Mouse (Mus musculus): ENCODE measurements at regions not wholly inside any gene's neighbourhood (a gene's known extent, or its start where the extent isn't known, plus 50 kb on each side); places are given as distances from the start of the nearest gene placed in this dataset.

DNA sequence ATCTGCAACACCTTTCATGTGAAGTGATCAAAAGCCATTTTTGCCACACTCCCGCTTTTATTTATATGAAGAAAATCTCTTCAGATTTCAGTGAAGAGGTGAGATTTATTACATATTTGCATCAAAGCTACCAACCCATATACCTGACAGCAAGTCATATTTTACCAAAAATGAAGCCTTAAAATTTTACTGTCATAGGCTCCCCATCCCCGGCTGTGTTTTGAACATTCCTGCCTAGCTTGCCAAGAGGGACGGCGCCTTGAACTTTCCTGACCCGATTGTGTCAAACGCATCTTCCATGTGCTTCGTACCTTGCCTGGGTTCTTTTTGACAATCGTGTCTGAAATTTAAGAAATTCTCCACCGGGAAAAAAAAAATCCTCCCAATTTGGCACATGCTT, 173.3 kb upstream of the Six2 start:
- TF ChIP-seq CTCF (IDR thresholded peaks at IDR 0.05; ENCODE audit: borderline replicate concordance, insufficient read depth, low read depth, low read length) (no peak), POLR2A (IDR thresholded peaks at IDR 0.05; ENCODE audit: borderline replicate concordance, insufficient read depth, low read length) (no peak)

Measured in cerebellum, adult 2 months (tissue).